Mouse (Mus musculus) myocyte (in vitro differentiated cells): ENCODE measurements around the gene Samd1. TPM values are rescaled to one million over a fixed set of nuclear protein-coding genes. Genes with fewer than 3 reads are reported as not detected.

ENCODE experiments used
- H3K27me3 ChIP-seq: one replicate; pipeline ENCODE4 v1.6.1; 2011; ENCODE audit not compliant: control insufficient read depth, insufficient read depth, insufficient read length
- H3K36me3 ChIP-seq: one replicate; pipeline ENCODE4 v1.6.1; 2011; ENCODE audit not compliant: control insufficient read depth, insufficient read depth
- H3K4me2 ChIP-seq: one replicate; pipeline ENCODE4 v1.6.1; 2011; ENCODE audit warnings: low read depth, control low read depth
- H3K4me3 ChIP-seq: one replicate; pipeline ENCODE4 v1.5.1; 2011; ENCODE audit warnings: mild to moderate bottlenecking, control low read depth, moderate library complexity
- H3K79me2 ChIP-seq: one replicate; pipeline ENCODE4 v1.6.1; 2011; ENCODE audit not compliant: control insufficient read depth, insufficient read depth
- H3ac ChIP-seq: one replicate; pipeline ENCODE4 v1.6.1; 2011; ENCODE audit not compliant: control insufficient read depth, insufficient read length
- CEBPB ChIP-seq: IDR thresholded peaks from 2 replicates; pipeline ENCODE4 v1.6.1; 2011; ENCODE audit warnings: mild to moderate bottlenecking, moderate library complexity; ENCODE audit not compliant: poor library complexity, insufficient read depth, severe bottlenecking
- E2F4 ChIP-seq: IDR thresholded peaks from one replicate; pipeline ENCODE4 v1.6.1; 2011; ENCODE audit warnings: mild to moderate bottlenecking, control low read depth, moderate library complexity; ENCODE audit not compliant: insufficient read depth
- MAX ChIP-seq: IDR thresholded peaks from one replicate; pipeline ENCODE4 v1.6.1; 2011; ENCODE audit warnings: low read depth, mild to moderate bottlenecking, control low read depth
- MYOD1 ChIP-seq, 3 experiments: IDR thresholded peaks; one replicate each; pipeline ENCODE4 v1.6.1; 2011; ENCODE audit warnings: control low read depth in 2 of 3, low read depth in 2 of 3, mild to moderate bottlenecking in 2 of 3, moderate library complexity in 1 of 3; ENCODE audit not compliant: insufficient read length in 2 of 3, control insufficient read depth in 1 of 3
- MYOG ChIP-seq, 3 experiments: IDR thresholded peaks; one replicate each; pipeline ENCODE4 v1.6.1; 2011; ENCODE audit warnings: control low read depth in 2 of 3, low read depth in 2 of 3, mild to moderate bottlenecking in 2 of 3; ENCODE audit not compliant: insufficient read length in 2 of 3, control insufficient read depth in 1 of 3, insufficient read depth in 1 of 3
- POLR2A ChIP-seq: IDR thresholded peaks from one replicate; pipeline ENCODE4 v1.6.1; 2011; ENCODE audit warnings: low read depth, mild to moderate bottlenecking, control low read depth, moderate library complexity; ENCODE audit not compliant: insufficient read length
- POLR2AphosphoS2 ChIP-seq: IDR thresholded peaks from one replicate; pipeline ENCODE4 v1.6.1; 2011; ENCODE audit warnings: low read depth, control low read depth; ENCODE audit not compliant: insufficient read length
- REST ChIP-seq: IDR thresholded peaks from one replicate; pipeline ENCODE4 v1.6.1; 2011; ENCODE audit warnings: mild to moderate bottlenecking, control low read depth, moderate library complexity; ENCODE audit not compliant: insufficient read depth, insufficient read length
- SRF ChIP-seq: IDR thresholded peaks from one replicate; pipeline ENCODE4 v1.6.1; 2011; ENCODE audit warnings: low read depth; ENCODE audit not compliant: control insufficient read depth, insufficient read length
- TCF12 ChIP-seq: IDR thresholded peaks from one replicate; pipeline ENCODE4 v1.6.1; 2011; ENCODE audit warnings: mild to moderate bottlenecking, control low read depth; ENCODE audit not compliant: poor library complexity, insufficient read depth, severe bottlenecking
- TCF3 ChIP-seq: IDR thresholded peaks from one replicate; pipeline ENCODE4 v1.6.1; 2011; ENCODE audit warnings: low read depth, control low read depth; ENCODE audit not compliant: insufficient read length
- USF1 ChIP-seq: IDR thresholded peaks from one replicate; pipeline ENCODE4 v1.6.1; 2011; ENCODE audit warnings: low read depth, mild to moderate bottlenecking, control low read depth, moderate library complexity
- polyA plus RNA-seq: library from polyadenylated mRNA; unstranded; fragments of >200 nt; fragmentation: generic; extraction: Trizol; gene quantifications from one replicate; pipeline ENCODE4 v1.2.1, GENCODE M21; 2012; ENCODE audit warnings: missing spikeins

The Samd1 gene
- polyA plus RNA-seq, 1 experiment = 30.6 TPM

- H3K79me2 ChIP-seq = peaks cover 28% of the 10 kb centered on the region
- H3K36me3 ChIP-seq = peaks cover 11% of the 10 kb centered on the region
- no peak overlapping the region for H3ac ChIP-seq
Observed at GRCm38 (mm10) chr8:83964015-83964765, 33.3 kb upstream of the Samd1 start.

DNA sequence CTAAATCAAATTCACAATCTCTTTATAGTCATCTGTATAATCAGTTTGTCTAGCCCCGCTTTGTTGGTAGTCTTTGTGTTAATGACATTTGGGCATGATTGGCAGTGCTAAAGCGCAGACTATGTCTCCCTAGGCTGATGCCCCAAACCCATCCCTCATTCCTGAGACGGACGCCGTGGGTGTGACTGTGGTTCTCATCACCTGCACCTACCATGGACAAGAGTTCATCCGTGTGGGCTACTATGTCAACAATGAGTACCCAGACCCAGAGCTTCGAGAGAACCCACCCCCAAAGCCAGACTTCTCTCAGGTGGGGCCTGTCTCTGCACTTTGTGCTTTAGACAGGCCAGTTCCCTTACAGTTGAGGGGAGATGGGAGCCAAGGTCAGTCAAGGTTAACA lies 29.8 kb upstream of the Samd1 start:
- H3K4me3 ChIP-seq = no peak overlapping the region
- peaks cover 11% of the 10 kb centered on the region for H3K36me3 ChIP-seq
- no peaks in the 10 kb centered on the region for H3K27me3 ChIP-seq
- H3K4me2 ChIP-seq = no peak overlapping the region
- H3K79me2 ChIP-seq = peaks cover 3% of the 10 kb centered on the region
- H3ac ChIP-seq = no peak overlapping the region
- TF ChIP-seq CEBPB = no peak
- no peak for TF ChIP-seq TCF12
- TF ChIP-seq POLR2A = no peak
- no peak for TF ChIP-seq USF1

More at GRCm38 (mm10) chr8:83964015-83964765, 33.3 kb upstream of the Samd1 start:
- TF ChIP-seq CEBPB (peak; percentile 57; the same call in 1 of the 2 replicates), MYOG (IDR thresholded peaks at IDR 0.05; ENCODE audit: control insufficient read depth in 1 of 3, insufficient read depth in 1 of 3, insufficient read length in 2 of 3, low read depth in 2 of 3) (peak in 1 of 3 experiments; percentile 56), REST (no peak), MYOD1 (IDR thresholded peaks at IDR 0.05; ENCODE audit: control insufficient read depth in 1 of 3, insufficient read length in 2 of 3, low read depth in 2 of 3) (peak in 1 of 3 experiments; percentile 15)
- H3K27me3 ChIP-seq = no peaks in the 10 kb centered on the region
- H3K4me2 ChIP-seq = no peak overlapping the region
- no peak overlapping the region for H3K4me3 ChIP-seq

DNA sequence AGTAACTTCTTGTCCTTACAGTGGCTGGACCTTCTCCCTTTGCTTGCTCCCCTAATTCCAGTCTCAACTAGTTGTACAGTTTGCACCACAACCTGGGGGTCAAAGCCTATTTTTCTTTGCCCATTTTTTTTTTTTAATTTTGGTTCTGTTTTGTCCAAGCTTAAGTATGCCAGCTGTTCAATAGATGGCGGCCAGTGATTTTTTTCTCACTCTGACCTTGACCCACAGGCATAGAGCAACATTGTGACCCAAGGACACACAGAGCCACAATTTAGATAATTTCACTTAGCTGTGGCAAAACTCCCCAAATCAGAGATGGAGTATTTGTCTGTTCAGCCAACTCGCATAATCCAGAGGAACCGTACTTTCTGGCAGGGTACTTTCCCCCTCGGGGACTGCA lies 26.4 kb upstream of the Samd1 start:
- H3K27me3 ChIP-seq = no peaks in the 10 kb centered on the region
- H3K4me2 ChIP-seq = no peak overlapping the region
- peaks cover 26% of the 10 kb centered on the region for H3K79me2 ChIP-seq
- no peak overlapping the region for H3K4me3 ChIP-seq
- H3ac ChIP-seq = no peak overlapping the region
- TF ChIP-seq MYOG (IDR thresholded peaks at IDR 0.05; ENCODE audit: control insufficient read depth in 1 of 3, insufficient read depth in 1 of 3, insufficient read length in 2 of 3, low read depth in 2 of 3) (no peak), CEBPB (no peak), USF1 (no peak), MAX (no peak), TCF3 (no peak), POLR2AphosphoS2 (no peak), POLR2A (no peak), E2F4 (no peak), MYOD1 (IDR thresholded peaks at IDR 0.05; ENCODE audit: control insufficient read depth in 1 of 3, insufficient read length in 2 of 3, low read depth in 2 of 3) (no peak), TCF12 (no peak), SRF (no peak), REST (no peak)
- H3K36me3 ChIP-seq = peaks cover 4% of the 10 kb centered on the region

- H3K4me3 ChIP-seq = peak overlapping the region; percentile 82
Observed at GRCm38 (mm10) chr8:83971661-83972060, 25.8 kb upstream of the Samd1 start.

DNA sequence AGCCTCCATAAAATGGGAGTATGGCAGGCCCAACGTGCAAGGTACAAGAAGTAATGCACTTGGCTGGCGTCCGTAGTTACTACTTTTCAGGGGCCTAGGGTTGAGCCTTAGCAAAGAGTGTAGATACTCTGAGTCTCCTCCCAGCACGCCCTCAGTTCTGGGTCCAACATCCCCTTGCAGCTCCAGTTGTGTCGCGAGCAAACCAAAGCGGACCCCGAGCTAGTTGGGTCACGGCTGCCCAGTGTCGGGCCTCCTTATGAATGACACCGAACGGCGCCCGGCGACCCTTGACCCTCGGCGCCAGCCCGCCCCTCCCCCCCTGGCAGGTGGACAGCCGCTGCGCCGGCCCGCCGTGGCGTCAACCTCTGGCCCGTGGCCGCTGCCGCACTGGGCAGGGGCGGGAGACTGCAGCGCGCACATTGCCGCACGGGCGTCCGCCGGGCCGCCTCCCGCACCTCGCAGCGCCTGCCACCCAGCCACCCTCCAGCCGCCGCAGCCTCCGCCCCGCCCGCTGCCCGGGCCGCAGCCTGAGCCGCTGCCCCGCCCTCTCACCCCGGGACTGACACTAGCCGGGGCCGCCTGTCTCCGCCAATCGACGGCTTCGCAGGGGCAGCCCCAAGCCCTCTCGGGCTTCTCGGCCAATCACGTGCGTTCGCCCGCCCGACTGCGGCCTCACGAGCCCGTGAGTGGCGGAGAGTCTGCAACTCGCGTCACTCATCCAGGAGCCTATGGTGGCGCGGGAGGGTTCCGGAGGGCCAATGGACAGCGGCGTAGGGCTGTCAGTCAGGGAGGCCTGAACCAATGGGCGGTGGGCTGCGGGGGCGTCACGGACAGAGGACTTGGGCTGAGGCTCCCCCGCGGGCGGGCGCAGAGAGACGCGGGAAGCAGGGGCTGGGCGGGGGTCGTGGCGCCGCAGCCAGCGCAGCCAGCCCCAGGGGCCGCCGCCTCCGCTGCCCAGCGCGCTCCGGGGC lies 25.0 kb upstream of the Samd1 start, which contains the start of gene Prkaca:
Prkaca (plus strand) TSS at position 844 of the 971 bp plus-strand sequence.
- H3K79me2 ChIP-seq = peaks cover 39% of the 10 kb centered on the region
- H3ac ChIP-seq = peak within 1 kb of the TSS; percentile 98
- H3K4me3 ChIP-seq = peak within 1 kb of the TSS; percentile 82
- no peak for TF ChIP-seq E2F4
- TF ChIP-seq SRF = peak; percentile 38
- TF ChIP-seq CEBPB = no peak
- TF ChIP-seq MAX = no peak
- peak; percentile 69 for TF ChIP-seq POLR2AphosphoS2
- no peak for TF ChIP-seq REST
- TF ChIP-seq TCF3 = peak; percentile 1
- peak; percentile 86 for TF ChIP-seq POLR2A
- TF ChIP-seq TCF12 = no peak
- TF ChIP-seq MYOD1 (IDR thresholded peaks at IDR 0.05; ENCODE audit: control insufficient read depth in 1 of 3, insufficient read length in 2 of 3, low read depth in 2 of 3) = peak in 1 of 3 experiments; percentile 37
- TF ChIP-seq MYOG (IDR thresholded peaks at IDR 0.05; ENCODE audit: control insufficient read depth in 1 of 3, insufficient read depth in 1 of 3, insufficient read length in 2 of 3, low read depth in 2 of 3) = peak in 1 of 3 experiments; percentile 38
- peak; percentile 26 for TF ChIP-seq USF1
- H3K27me3 ChIP-seq = no peaks in the 10 kb centered on the region
- H3K4me2 ChIP-seq = peak within 1 kb of the TSS; percentile 90
- no peaks in the 10 kb centered on the region for H3K36me3 ChIP-seq

More at GRCm38 (mm10) chr8:83971661-83972060, 25.8 kb upstream of the Samd1 start:
- H3K4me2 ChIP-seq = peak overlapping the region; percentile 86
- peaks cover 31% of the 10 kb centered on the region for H3K79me2 ChIP-seq
- peaks cover under 1% of the 10 kb centered on the region for H3K36me3 ChIP-seq
- H3K27me3 ChIP-seq = no peaks in the 10 kb centered on the region
- TF ChIP-seq POLR2A = no peak
- no peak for TF ChIP-seq USF1
- no peak for TF ChIP-seq MYOD1 (IDR thresholded peaks at IDR 0.05; ENCODE audit: control insufficient read depth in 1 of 3, insufficient read length in 2 of 3, low read depth in 2 of 3)
- TF ChIP-seq REST = no peak
- no peak for TF ChIP-seq POLR2AphosphoS2
- TF ChIP-seq MYOG (IDR thresholded peaks at IDR 0.05; ENCODE audit: control insufficient read depth in 1 of 3, insufficient read depth in 1 of 3, insufficient read length in 2 of 3, low read depth in 2 of 3) = no peak
- H3ac ChIP-seq = peak overlapping the region; percentile 98
